Mouse (Mus musculus): ENCODE measurements around the gene Gm16181.

Gm16181 gene

GRCm38 (mm10) chr17:35205380-35205769, 15.3 kb upstream of the Gm16181 start:
- POLR2A ChIA-PET, result interaction anchor here in 2 of 4 experiments (1.1 to 1.2 kb wide), 3 partner anchors 8 to 15 kb away, joined by 3 to 6 read pairs (median 4); partner anchors contain the start of gene Gm16181 (in 1 of the 2)
- CTCF ChIA-PET, result interaction anchor here in 2 of 4 experiments (0.6 to 1.1 kb wide), 3 partner anchors 36 to 38 kb away, joined by 5 to 6 read pairs (median 6); no protein-coding TSS in a partner anchor

- POLR2A ChIA-PET, result interaction anchor here in 1 of 4 experiments (0.8 to 1.7 kb wide), 2 partner anchors 16 to 42 kb away, joined by 3 to 4 read pairs; partner anchors contain the start of gene Ltb
- CTCF ChIA-PET, result interaction anchor here in 3 of 4 experiments (0.8 to 1.1 kb wide), 4 partner anchors 10 to 41 kb away, joined by 3 to 4 read pairs (median 3); no protein-coding TSS in a partner anchor
Observed at GRCm38 (mm10) chr17:35209785-35210535, 10.7 kb upstream of the Gm16181 start.

- ChIA-PET POLR2A (interaction anchor here in 1 of 4 experiments (0.8 to 1.7 kb wide), 2 partner anchors 16 to 42 kb away, joined by 3 to 4 read pairs; partner anchors contain the start of gene Ltb), CTCF (interaction anchor here in 3 of 4 experiments (0.8 to 1.1 kb wide), 4 partner anchors 9 to 42 kb away, joined by 3 to 4 read pairs (median 3); no protein-coding TSS in a partner anchor)
Observed at GRCm38 (mm10) chr17:35210593-35210992, 10.0 kb upstream of the Gm16181 start.

- CTCF ChIA-PET, result interaction anchor here in 1 of 4 experiments (0.5 kb wide), 1 partner anchor 31 kb away, joined by 3 read pairs; no protein-coding TSS in a partner anchor
- POLR2A ChIA-PET, result interaction anchor here in 2 of 4 experiments (0.6 to 1.3 kb wide), 3 partner anchors 28 to 149 kb away, joined by 3 to 5 read pairs (median 3); partner anchors contain the start of gene Ddx39b (in 1 of the 2)
Observed at GRCm38 (mm10) chr17:35213071-35213470, 7.6 kb upstream of the Gm16181 start.

GRCm38 (mm10) chr17:35218516-35219193, 2.0 kb upstream of the Gm16181 start:
- CTCF ChIA-PET, result interaction anchor here in 3 of 4 experiments (0.5 to 4.1 kb wide), 7 partner anchors 14 to 1048 kb away, joined by 3 to 25 read pairs (median 6); partner anchors contain the start of gene Apom (in 1 of the 3)
- POLR2A ChIA-PET, result interaction anchor here in 3 of 4 experiments (0.5 to 5.7 kb wide), 13 partner anchors 14 to 163 kb away, joined by 3 to 36 read pairs (median 4); partner anchors contain the start of genes Ddx39b (in 2 of the 3), Atp6v1g2 (in 1 of the 3) and Tnf (in 1 of the 3)

GRCm38 (mm10) chr17:35219601-35220041, 1.0 kb upstream of the Gm16181 start:
- POLR2A ChIA-PET, result interaction anchor here in 3 of 4 experiments (0.6 to 5.7 kb wide), 18 partner anchors 9 to 614 kb away, joined by 3 to 36 read pairs (median 4); partner anchors contain the start of genes Ddx39b (in 2 of the 3), Atp6v1g2 (in 1 of the 3), Lsm2 (in 1 of the 3) and Lta (in 1 of the 3)
- CTCF ChIA-PET, result interaction anchor here in 3 of 4 experiments (0.7 to 4.1 kb wide), 10 partner anchors 9 to 1049 kb away, joined by 3 to 25 read pairs (median 6); no protein-coding TSS in a partner anchor

GRCm38 (mm10) chr17:35222299-35222698, 1.7 kb downstream of the Gm16181 start:
- POLR2A ChIA-PET, result interaction anchor here in 2 of 4 experiments (0.6 to 5.7 kb wide), 5 partner anchors 18 to 116 kb away, joined by 3 to 36 read pairs (median 5); partner anchors contain the start of gene Ddx39b (in 2 of the 2)
- CTCF ChIA-PET, result interaction anchor here in 3 of 4 experiments (1.1 to 4.1 kb wide), 7 partner anchors 36 to 56 kb away, joined by 3 to 25 read pairs (median 6); no protein-coding TSS in a partner anchor

GRCm38 (mm10) chr17:35224641-35225040, 4.0 kb downstream of the Gm16181 start:
- ChIA-PET CTCF (interaction anchor here (0.6 to 4.7 kb wide), 12 partner anchors 46 to 668 kb away, joined by 3 to 17 read pairs (median 6); no protein-coding TSS in a partner anchor), POLR2A (interaction anchor here in 2 of 4 experiments (0.7 to 5.7 kb wide), 5 partner anchors 17 to 46 kb away, joined by 3 to 36 read pairs (median 3); partner anchors contain the start of gene Ddx39b (in 1 of the 2))

GRCm38 (mm10) chr17:35225456-35225855, 4.8 kb downstream of the Gm16181 start:
- CTCF ChIA-PET, result interaction anchor here in 3 of 4 experiments (0.8 to 4.7 kb wide), 9 partner anchors 36 to 59 kb away, joined by 3 to 17 read pairs (median 6); partner anchors contain the start of gene Lst1 (in 1 of the 3)
- POLR2A ChIA-PET, result interaction anchor here in 2 of 4 experiments (1.1 to 1.8 kb wide), 3 partner anchors 16 to 57 kb away, joined by 3 to 10 read pairs (median 7); partner anchors contain the start of gene Ddx39b (in 1 of the 2)

- CTCF ChIA-PET, result interaction anchor here (0.6 to 4.7 kb wide), 13 partner anchors 24 to 105 kb away, joined by 3 to 17 read pairs (median 4); partner anchors contain the start of genes Gpank1 (in 1 of the 4), Lst1 (in 1 of the 4) and Tnf (in 1 of the 4)
- POLR2A ChIA-PET, result interaction anchor here in 3 of 4 experiments (0.7 to 1.8 kb wide), 9 partner anchors 15 to 225 kb away, joined by 3 to 7 read pairs (median 4); partner anchors contain the start of genes Ddx39b (in 2 of the 3) and Vars (in 1 of the 3)
Observed at GRCm38 (mm10) chr17:35226561-35227046, 6.0 kb downstream of the Gm16181 start.

GRCm38 (mm10) chr17:35231022-35231421, 10.4 kb downstream of the Gm16181 start:
- CTCF ChIA-PET, result interaction anchor here (0.5 to 11.2 kb wide), 24 partner anchors 10 to 962 kb away, joined by 3 to 161 read pairs (median 5); partner anchors contain the start of genes Ddx39b (in 1 of the 4), Gm16181 (in 1 of the 4) and Prrc2a (in 1 of the 4)
- POLR2A ChIA-PET, result interaction anchor here in 3 of 4 experiments (0.7 to 8.9 kb wide), 9 partner anchors 11 to 278 kb away, joined by 3 to 98 read pairs (median 4); partner anchors contain the start of gene Ddx39b (in 2 of the 3)

- POLR2A ChIA-PET, result interaction anchor here in 3 of 4 experiments (0.6 to 8.9 kb wide), 24 partner anchors 9 to 351 kb away, joined by 3 to 98 read pairs (median 4); partner anchors contain the start of genes Ddx39b (in 2 of the 3), Abhd16a (in 1 of the 3), Csnk2b (in 1 of the 3) and Gm16181 (in 1 of the 3)
Observed at GRCm38 (mm10) chr17:35232043-35232442, 11.4 kb downstream of the Gm16181 start.

GRCm38 (mm10) chr17:35232659-35233058, 12.0 kb downstream of the Gm16181 start:
- CTCF ChIA-PET, result interaction anchor here (0.6 to 11.2 kb wide), 28 partner anchors 9 to 535 kb away, joined by 3 to 161 read pairs (median 4); partner anchors contain the start of genes Ddx39b (in 2 of the 4), Gm16181 (in 1 of the 4), Ly6g6e (in 1 of the 4) and Prrc2a (in 1 of the 4)
- POLR2A ChIA-PET, result interaction anchor here (0.7 to 8.9 kb wide), 27 partner anchors 9 to 351 kb away, joined by 3 to 98 read pairs (median 4); partner anchors contain the start of genes Ddx39b (in 3 of the 4), Abhd16a (in 1 of the 4), Cchcr1 (in 1 of the 4) and Csnk2b (in 1 of the 4)

More at GRCm38 (mm10) chr17:35232043-35232442, 11.4 kb downstream of the Gm16181 start:
- CTCF ChIA-PET, result interaction anchor here (0.6 to 11.2 kb wide), 34 partner anchors 9 to 1045 kb away, joined by 3 to 161 read pairs (median 4); partner anchors contain the start of genes Ddx39b (in 2 of the 4), Gm16181 (in 1 of the 4), Ly6g6e (in 1 of the 4) and Prrc2a (in 1 of the 4)

GRCm38 (mm10) chr17:35233114-35233980, 12.7 kb downstream of the Gm16181 start, which contains the start of gene Atp6v1g2:
Gene Atp6v1g2, plus strand, starts transcription at chr17:35233660.
- ChIA-PET CTCF (interaction anchor here (0.6 to 11.2 kb wide), 28 partner anchors 8 to 112 kb away, joined by 3 to 161 read pairs (median 5); partner anchors contain the start of genes Ddx39b (in 2 of the 4), Gpank1 (in 1 of the 4) and Prrc2a (in 1 of the 4)), POLR2A (interaction anchor here (0.6 to 8.9 kb wide), 41 partner anchors 8 to 511 kb away, joined by 3 to 98 read pairs (median 4); partner anchors contain the start of genes Ddx39b (in 3 of the 4), Gm16181 (in 2 of the 4), Prrc2a (in 2 of the 4) and Abhd16a (in 1 of the 4))
